Mouse (Mus musculus): ENCODE measurements at regions not wholly inside any gene's neighbourhood (a gene's known extent, or its start where the extent isn't known, plus 50 kb on each side); places are given as distances from the start of the nearest gene placed in this dataset.
A peak's percentile ranks its signal among the peaks of the same experiment; 100 is the strongest.
"Not testable (repeated sequence)": the region's sequence is repeated elsewhere in the genome, so short reads cannot be mapped to it uniquely, and the experiment has no call there.

DNA sequence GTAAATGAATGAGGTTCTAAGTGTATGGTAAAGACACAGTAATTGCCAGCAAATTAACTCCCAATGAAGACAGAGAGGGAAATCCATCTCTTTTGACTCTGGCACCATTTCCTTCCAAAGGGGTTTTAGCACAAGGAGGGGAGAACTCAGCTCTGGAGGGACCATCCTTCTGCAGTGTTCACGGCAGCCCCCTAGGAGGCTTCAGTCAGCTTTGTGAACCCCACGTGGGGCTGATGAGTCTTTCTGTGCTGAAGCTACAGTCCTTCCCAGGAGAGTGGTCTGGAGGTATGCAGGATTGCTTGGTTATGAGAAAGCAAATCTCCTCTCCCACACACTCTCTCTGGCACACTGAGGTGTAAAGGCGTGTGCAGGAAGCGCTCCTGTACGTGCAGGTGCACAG is 280.7 kb downstream of the Setd4 start:
- Histone ChIP-seq H3K4me1 (ENCODE audit: insufficient read depth, low read depth, low read length) (no peaks in the 10 kb centered on the region), H3K36me3 (ENCODE audit: insufficient read depth, low read length) (no peaks in the 10 kb centered on the region), H3K4me3 (ENCODE audit: low read depth, low read length) (no peak overlapping the region), H3K4me2 (replicated peaks; ENCODE audit: low read depth, low read length) (no peak overlapping the region), H3K27ac (ENCODE audit: low read length) (no peak overlapping the region), H3K27me3 (replicated peaks; ENCODE audit: insufficient read depth, low read length) (no peaks in the 10 kb centered on the region), H3K9ac (replicated peaks; ENCODE audit: low read depth) (no peak overlapping the region), H3K9me3 (ENCODE audit: low read length) (no peaks in the 10 kb centered on the region)
- no peak for DNase-seq (ENCODE audit: low spot score)
- no peak for ATAC-seq
- no peak for TF ChIP-seq EP300 (IDR thresholded peaks at IDR 0.05)
- TF ChIP-seq CTCF (IDR thresholded peaks at IDR 0.05): no peak
- 65% methylated on average over 5 of the region's 5 CpGs for WGBS

- Histone ChIP-seq H3K4me1 (ENCODE audit: insufficient read depth, low read depth, low read length) (no peaks in the 10 kb centered on the region), H3K4me2 (replicated peaks; ENCODE audit: low read depth, low read length) (no peak overlapping the region), H3K4me3 (ENCODE audit: low read depth, low read length) (no peak overlapping the region), H3K36me3 (ENCODE audit: insufficient read depth, low read length) (no peaks in the 10 kb centered on the region), H3K9me3 (ENCODE audit: low read length) (no peaks in the 10 kb centered on the region), H3K9ac (replicated peaks; ENCODE audit: low read depth) (no peak overlapping the region), H3K27ac (ENCODE audit: low read length) (no peak overlapping the region), H3K27me3 (replicated peaks; ENCODE audit: insufficient read depth, low read length) (no peaks in the 10 kb centered on the region)
- WGBS: 68% methylated on average over 5 of the region's 5 CpGs
- DNase-seq (ENCODE audit: low spot score) (no peak), ATAC-seq (no peak)
- no peak for TF ChIP-seq EP300 (IDR thresholded peaks at IDR 0.05)
- TF ChIP-seq CTCF (IDR thresholded peaks at IDR 0.05): no peak
Measured at GRCm38 (mm10) chr16:93319581-93319980, 284.3 kb downstream of the Setd4 start.

DNA sequence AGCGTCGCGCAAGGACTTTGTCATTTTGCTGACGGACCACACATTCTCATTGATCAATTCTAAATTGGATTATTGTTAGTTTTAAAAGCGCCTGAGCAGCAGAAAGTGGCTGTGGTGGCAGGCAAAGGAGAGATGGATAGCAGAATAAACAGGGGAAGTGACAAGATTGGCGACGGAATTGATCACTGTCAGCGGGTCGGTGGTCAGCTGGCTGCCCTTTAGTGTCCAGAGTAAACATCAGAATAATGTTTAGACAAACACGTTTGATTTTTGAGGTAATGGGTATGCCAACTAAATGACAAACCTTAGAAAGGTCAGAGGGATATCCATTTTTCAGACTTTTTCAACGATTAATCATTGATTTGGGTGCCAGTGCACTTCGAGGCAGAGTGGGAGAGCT is 292.2 kb downstream of the Setd4 start:
- Histone ChIP-seq H3K9ac (replicated peaks; ENCODE audit: low read depth) (no peak overlapping the region), H3K27me3 (replicated peaks; ENCODE audit: insufficient read depth, low read length) (no peaks in the 10 kb centered on the region), H3K4me2 (replicated peaks; ENCODE audit: low read depth, low read length) (no peak overlapping the region), H3K4me3 (ENCODE audit: low read depth, low read length) (no peak overlapping the region), H3K9me3 (ENCODE audit: low read length) (no peaks in the 10 kb centered on the region), H3K36me3 (ENCODE audit: insufficient read depth, low read length) (no peaks in the 10 kb centered on the region), H3K4me1 (ENCODE audit: insufficient read depth, low read depth, low read length) (no peaks in the 10 kb centered on the region), H3K27ac (ENCODE audit: low read length) (no peak overlapping the region)
- 21% methylated on average over 12 of the region's 12 CpGs for WGBS
- ATAC-seq (no peak), DNase-seq (ENCODE audit: low spot score) (no peak)
- no peak for TF ChIP-seq EP300 (IDR thresholded peaks at IDR 0.05)

DNA sequence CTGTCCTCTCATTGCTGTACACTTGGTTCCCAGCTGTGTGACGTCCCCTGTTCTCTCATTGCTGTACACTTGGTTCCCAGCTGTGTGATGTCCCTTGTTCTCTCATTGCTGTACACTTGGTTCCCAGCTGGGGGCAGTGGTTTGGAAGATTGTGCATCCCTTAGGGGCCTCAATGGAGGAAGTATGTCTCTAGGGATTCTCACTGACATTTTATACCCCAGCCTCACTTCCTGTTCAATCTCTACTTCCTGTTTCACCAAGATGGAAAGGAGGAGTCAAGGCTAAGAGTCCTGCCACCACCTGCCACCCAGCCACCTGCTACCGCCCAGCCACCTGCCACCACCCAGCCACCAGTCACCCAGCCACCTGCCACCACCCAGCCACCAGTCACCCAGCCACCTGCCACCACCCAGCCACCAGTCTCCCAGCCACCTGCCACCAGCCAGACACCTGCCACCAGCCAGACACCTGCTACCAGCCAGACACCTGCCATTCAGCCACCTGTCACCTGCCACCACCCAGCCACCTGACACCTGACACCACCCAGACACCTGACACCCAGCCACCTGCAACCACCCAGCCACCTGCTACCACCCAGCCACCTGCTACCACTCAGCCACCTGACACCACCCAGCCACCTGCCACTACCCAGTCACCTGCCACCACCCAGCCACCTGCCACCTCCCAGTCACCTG is 295.1 kb downstream of the Setd4 start:
- Histone ChIP-seq H3K9me3 (ENCODE audit: low read length) (no peaks in the 10 kb centered on the region), H3K27me3 (replicated peaks; ENCODE audit: insufficient read depth, low read length) (no peaks in the 10 kb centered on the region), H3K9ac (replicated peaks; ENCODE audit: low read depth) (no peak overlapping the region), H3K4me3 (ENCODE audit: low read depth, low read length) (no peak overlapping the region), H3K36me3 (ENCODE audit: insufficient read depth, low read length) (no peaks in the 10 kb centered on the region), H3K4me2 (replicated peaks; ENCODE audit: low read depth, low read length) (no peak overlapping the region), H3K27ac (ENCODE audit: low read length) (no peak overlapping the region), H3K4me1 (ENCODE audit: insufficient read depth, low read depth, low read length) (no peaks in the 10 kb centered on the region)
- DNase-seq (ENCODE audit: low spot score) (no peak), ATAC-seq (no peak)
- WGBS: 85% methylated on average over 2 of the region's 2 CpGs
- no peak for TF ChIP-seq CTCF (IDR thresholded peaks at IDR 0.05)
- TF ChIP-seq EP300 (IDR thresholded peaks at IDR 0.05): no peak

- no peak overlapping the region for H3K9ac ChIP-seq (replicated peaks; ENCODE audit: low read depth)
- H3K36me3 ChIP-seq (ENCODE audit: insufficient read depth, low read length): no peaks in the 10 kb centered on the region
- TF ChIP-seq EP300 (IDR thresholded peaks at IDR 0.05): no peak
- TF ChIP-seq CTCF (IDR thresholded peaks at IDR 0.05): no peak
- H3K4me1 ChIP-seq (ENCODE audit: insufficient read depth, low read depth, low read length): no peaks in the 10 kb centered on the region
- H3K4me2 ChIP-seq (replicated peaks; ENCODE audit: low read depth, low read length): no peak overlapping the region
- DNase-seq (ENCODE audit: low spot score) (no peak), ATAC-seq (no peak)
- H3K27me3 ChIP-seq (replicated peaks; ENCODE audit: insufficient read depth, low read length): no peaks in the 10 kb centered on the region
- 81% methylated on average over 18 of the region's 18 CpGs for WGBS
- no peak overlapping the region for H3K4me3 ChIP-seq (ENCODE audit: low read depth, low read length)
- H3K9me3 ChIP-seq (ENCODE audit: low read length): no peaks in the 10 kb centered on the region
- H3K27ac ChIP-seq (ENCODE audit: low read length): no peak overlapping the region
Measured at GRCm38 (mm10) chr16:93306951-93307350, 296.9 kb downstream of the Setd4 start.

DNA sequence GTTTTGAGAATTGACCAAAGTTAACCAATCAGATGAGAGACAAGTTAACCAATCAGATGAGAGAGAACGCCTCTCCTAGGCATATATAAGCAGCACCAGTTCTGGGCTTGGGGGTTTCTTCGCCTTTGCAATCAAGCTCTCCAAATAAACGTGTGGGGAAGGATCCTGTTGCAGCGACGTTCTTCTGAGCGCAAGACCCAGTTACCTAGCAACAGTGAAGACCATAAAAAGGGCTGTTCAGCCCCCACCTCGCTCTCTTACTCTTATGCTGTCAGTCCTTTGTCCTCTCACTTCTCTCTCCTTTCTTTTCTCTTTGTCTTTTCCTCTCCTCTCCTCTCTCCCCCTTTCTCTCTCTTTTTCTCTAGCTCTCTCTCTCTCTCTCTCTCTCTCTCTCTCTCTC is 297.7 kb downstream of the Setd4 start:
- ATAC-seq; DNase-seq (ENCODE audit: low spot score); H3K4me3 ChIP-seq (ENCODE audit: low read depth, low read length); H3K27me3 ChIP-seq (replicated peaks; ENCODE audit: insufficient read depth, low read length); H3K4me1 ChIP-seq (ENCODE audit: insufficient read depth, low read depth, low read length); H3K4me2 ChIP-seq (replicated peaks; ENCODE audit: low read depth, low read length); H3K9me3 ChIP-seq (ENCODE audit: low read length); H3K27ac ChIP-seq (ENCODE audit: low read length); H3K36me3 ChIP-seq (ENCODE audit: insufficient read depth, low read length); H3K9ac ChIP-seq (replicated peaks; ENCODE audit: low read depth): not testable (repeated sequence)
- WGBS: 52% methylated on average over 7 of the region's 7 CpGs

DNA sequence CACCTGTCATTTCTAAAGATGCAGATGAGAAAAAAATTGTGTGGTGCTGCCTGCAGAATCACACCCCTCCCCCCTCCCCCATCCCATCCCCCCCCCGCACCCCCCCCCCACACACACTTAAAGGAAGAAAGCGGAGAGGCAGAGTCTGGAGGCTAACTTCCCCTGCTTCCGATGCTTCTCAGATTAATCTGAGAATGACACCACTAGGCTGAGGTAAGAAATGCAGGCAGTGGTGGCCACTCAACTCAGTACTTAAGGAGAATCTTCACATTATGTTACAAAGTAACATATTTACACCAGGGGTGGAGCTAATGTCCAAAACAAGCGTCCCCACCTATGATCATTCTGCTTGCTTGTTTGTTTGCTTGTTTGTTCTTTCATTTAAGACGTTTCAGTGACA is 309.4 kb downstream of the Setd4 start:
- peak; percentile 22 for DNase-seq (ENCODE audit: low spot score)
- Histone ChIP-seq H3K4me2 (replicated peaks; ENCODE audit: low read depth, low read length) (no peak overlapping the region), H3K36me3 (ENCODE audit: insufficient read depth, low read length) (no peaks in the 10 kb centered on the region), H3K4me1 (ENCODE audit: insufficient read depth, low read depth, low read length) (peaks cover 5% of the 10 kb centered on the region; the same call in 1 of the 2 replicates), H3K27me3 (replicated peaks; ENCODE audit: insufficient read depth, low read length) (no peaks in the 10 kb centered on the region), H3K9ac (replicated peaks; ENCODE audit: low read depth) (no peak overlapping the region), H3K4me3 (ENCODE audit: low read depth, low read length) (no peak overlapping the region), H3K27ac (ENCODE audit: low read length) (no peak overlapping the region), H3K9me3 (ENCODE audit: low read length) (no peaks in the 10 kb centered on the region)
- TF ChIP-seq EP300 (IDR thresholded peaks at IDR 0.05): no peak
- TF ChIP-seq CTCF (IDR thresholded peaks at IDR 0.05): peak; percentile 33
- WGBS: 33% methylated on average over 3 of the region's 5 CpGs
- no peak for ATAC-seq

Measured in lung, postnatal 0 days (tissue).